Mouse (Mus musculus) heart, adult 2 months (tissue): ENCODE results near the gene Kalrn.

Experiments used
- CTCF ChIP-seq: fragments of 200-600 bp; IDR thresholded peaks from 2 replicates; pipeline ENCODE4 v1.8.1; 2022; ENCODE audit warnings: antibody characterized with exemption, mild to moderate bottlenecking, moderate library complexity
- EP300 ChIP-seq: fragments of 200-500 bp; IDR thresholded peaks from 2 replicates; pipeline ENCODE4 v1.6.1; 2011; ENCODE audit warnings: low read depth, low read length, control low read depth; ENCODE audit not compliant: insufficient read depth
- POLR2A ChIP-seq: fragments of 200-500 bp; IDR thresholded peaks from 2 replicates; pipeline ENCODE4 v1.6.1; 2011; ENCODE audit warnings: mild to moderate bottlenecking, low read depth, low read length, control low read depth; ENCODE audit not compliant: insufficient read depth

- TF ChIP-seq POLR2A (no peak), CTCF (peak; percentile 65), EP300 (no peak)
Measured at GRCm38 (mm10) chr16:34302063-34302462, 271.3 kb downstream of the Kalrn start.
